Mouse (Mus musculus) thymus, postnatal 0 days (tissue): ENCODE results near the gene Usp34. TPM values are rescaled to one million over a fixed set of nuclear protein-coding genes. Genes with fewer than 3 reads are reported as not detected.
"Not testable (repeated sequence)": the region's sequence is repeated elsewhere in the genome, so short reads cannot be mapped to it uniquely, and the experiment has no call there.

Source experiments
- DNase-seq: peaks from one replicate; pipeline ENCODE4 v3.0.0-alpha.2; 2015; ENCODE audit warnings: low spot score
- polyA plus RNA-seq: library from polyadenylated mRNA; unstranded; fragments of >200 nt; fragmentation: Nextera tagmentation; extraction: Ambion mirVana; gene quantifications from 2 replicates; pipeline ENCODE4 v1.2.1, GENCODE M21; 2015

Usp34 gene
- polyA plus RNA-seq: 22.1 and 22.3 TPM in 2 replicates

DNA sequence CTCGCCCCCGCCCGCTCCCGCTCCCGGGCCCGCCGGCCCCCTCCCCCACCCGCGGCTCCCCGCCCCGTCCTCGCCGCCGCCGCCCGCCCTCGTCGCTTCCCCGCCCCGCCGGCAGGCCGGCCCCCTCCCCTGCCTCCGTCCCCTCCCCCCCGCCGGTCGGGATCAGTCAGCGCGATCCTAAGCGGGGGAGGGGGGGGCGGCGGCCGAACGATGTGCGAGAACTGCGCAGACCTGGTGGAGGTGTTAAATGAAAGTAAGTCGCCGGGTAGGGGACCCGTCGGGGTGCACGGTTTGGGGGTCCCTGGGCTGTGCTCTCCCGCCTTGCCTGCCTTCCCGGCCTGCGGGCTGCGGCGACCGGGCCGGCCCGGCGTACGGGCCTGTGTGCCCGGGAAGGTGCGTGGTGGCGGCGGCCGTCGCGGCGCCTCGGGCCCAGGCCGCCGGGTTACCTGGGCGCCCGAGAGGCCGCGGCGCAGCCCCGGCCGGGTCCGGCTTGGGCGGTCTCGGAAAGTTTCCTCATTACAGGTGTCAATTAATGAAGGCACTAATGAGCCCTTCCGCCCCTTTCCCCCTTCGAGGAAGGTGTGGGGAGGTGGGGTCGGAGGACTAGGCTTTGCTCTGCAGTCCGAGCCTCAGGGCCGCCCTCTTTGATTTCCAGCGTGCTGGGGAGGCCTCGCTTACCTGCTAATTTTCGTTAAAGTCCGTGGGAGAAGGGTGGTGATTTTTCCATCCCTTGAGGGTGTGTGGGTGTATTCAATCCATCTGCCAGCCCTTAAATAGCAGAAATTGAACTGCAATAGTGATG, at the start of gene Usp34:
TSS of gene Usp34 (plus strand) at position 132 of the 802 bp plus-strand sequence.
- peak; percentile 66 for DNase-seq

DNA sequence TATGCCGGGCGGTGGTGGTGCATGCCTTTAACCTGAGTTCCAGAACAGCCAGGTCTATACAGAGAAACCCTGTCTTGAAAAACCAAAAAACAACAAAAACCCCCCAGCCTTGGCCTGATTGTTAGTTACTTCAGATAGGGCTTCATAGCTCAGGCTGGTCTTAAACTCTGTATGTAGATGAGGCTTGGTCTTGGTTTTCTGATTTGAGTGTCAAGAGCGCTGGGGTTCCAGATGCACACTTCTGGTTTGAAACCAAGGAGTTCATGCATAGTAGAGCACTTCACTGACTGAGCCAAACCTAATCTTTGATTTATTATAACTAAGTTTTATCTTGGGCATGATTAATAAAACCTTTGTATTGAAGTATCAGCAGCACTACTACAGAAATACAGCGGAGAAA, 47.6 kb upstream of the Usp34 start:
- DNase-seq: no peak

DNA sequence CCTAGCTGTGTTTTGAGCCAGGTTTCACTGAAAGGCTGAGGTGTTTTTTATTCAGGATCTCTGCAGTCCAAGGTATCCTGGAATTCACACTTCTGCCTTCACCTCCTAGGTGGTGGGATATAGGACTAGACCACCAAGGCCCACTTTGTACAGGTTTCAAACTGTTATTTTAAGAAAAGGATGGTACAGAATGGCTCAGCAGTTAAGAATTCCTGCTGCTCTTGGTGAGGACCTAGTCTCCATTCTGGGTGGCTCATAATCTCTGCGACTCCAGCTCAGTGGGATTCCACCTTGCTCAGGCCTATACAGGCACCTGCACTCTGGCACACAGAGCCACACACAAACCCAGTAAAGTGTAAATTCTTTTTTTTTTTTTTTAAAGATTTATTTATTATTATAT, 47.2 kb upstream of the Usp34 start:
- DNase-seq: no peak

DNA sequence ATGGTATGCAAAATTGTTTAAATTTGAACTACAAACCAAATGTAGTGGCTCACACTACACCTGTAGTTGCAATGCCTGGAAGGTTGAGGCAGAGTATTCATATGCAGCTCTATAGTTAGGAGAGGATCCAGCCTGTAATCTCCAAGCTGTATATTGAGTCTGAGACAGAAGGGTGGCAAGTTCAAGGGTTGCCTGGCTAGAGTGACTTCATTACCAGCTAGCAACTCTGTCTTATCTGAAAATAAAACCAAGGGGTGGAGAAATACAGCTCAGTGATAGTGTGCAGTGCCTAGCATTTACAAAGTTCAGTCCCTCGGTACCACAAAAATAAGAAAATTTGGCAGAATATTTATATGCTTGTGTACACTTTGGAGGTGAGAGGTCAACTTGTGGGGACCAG, 46.5 kb upstream of the Usp34 start:
- DNase-seq: no peak

DNA sequence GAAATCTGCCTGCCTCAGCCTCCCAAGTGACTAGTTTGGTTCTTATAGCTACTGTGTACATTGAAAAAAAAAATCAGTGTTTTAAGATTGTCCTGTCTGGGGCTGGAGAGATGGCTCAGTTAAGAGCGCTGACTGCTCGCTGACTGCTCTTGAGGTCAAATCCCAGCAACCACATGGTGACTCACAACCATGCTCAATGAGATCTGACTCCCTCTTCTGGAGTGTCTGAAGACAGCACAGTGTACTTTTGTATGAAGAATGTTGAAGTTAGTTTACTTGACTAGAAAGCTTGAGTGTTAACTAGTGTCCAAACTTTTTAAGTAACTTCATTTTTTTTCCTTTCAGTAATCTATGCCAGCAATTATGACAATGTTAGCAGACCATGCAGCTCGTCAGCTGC, 45.2 kb upstream of the Usp34 start:
- DNase-seq: peak; percentile 26

DNA sequence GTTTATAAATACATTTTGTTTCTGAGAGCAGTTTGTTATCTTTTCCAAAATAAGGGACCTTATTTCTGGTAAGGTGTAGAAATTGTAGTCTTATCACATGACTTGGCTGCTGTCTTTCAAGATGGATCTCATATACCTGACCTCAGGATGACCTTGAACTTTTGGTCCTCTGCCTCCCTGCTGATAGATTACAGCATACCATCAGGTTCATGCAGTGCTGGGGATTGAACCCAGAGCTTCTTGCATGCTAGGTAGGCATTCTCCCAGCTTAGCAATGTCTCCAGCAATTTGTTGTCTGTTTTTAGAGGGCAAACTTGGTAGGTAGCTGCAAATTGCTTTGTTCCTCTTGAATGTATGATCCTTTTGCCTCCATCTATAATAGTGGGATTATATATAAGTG, 41.7 kb upstream of the Usp34 start:
- DNase-seq: no peak

DNA sequence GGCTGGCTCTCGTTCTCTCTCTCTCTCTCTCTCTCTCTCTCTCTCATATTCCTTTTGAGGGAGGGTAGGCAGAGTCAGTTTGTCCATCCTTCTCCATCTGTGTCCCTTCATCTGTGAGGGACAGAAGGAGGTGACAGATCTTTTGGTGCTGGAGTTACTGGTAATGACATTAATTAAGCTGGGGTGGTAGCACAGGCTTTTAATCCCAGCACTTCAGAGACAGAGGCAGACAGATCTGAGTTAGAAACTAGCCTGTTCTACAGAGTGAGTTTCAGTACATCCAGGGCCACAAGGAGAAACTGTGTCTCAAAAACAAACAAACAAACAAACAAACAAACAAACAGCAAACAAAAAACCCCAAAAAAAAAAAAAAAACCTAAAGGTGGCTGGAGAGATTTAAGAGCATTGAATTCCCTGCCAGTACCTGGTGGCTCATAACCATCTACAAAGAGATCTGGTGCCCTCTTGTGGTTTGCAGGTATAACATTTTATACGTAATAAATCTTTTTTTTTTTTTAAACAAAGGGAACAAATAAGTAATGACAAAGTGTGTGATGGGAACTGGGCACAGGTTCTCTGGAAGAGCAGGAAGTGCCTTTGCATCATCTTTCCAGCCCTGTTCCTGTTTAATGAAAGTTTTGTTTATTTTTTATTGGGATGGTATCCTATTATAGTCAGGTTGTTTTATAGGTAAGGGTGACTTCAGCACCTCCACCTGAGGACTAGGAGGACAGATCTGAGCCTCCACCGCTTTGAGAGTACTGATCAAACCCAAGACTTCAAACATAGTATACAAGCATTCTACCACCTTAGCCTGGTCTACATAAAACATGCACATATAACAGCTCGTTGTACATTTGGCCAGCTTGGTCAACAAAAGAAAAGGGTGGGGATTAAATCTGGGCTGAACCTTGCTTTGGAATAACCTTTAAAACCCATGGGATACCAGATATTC, 34.6 kb upstream of the Usp34 start:
- peak; percentile 63 for DNase-seq

DNA sequence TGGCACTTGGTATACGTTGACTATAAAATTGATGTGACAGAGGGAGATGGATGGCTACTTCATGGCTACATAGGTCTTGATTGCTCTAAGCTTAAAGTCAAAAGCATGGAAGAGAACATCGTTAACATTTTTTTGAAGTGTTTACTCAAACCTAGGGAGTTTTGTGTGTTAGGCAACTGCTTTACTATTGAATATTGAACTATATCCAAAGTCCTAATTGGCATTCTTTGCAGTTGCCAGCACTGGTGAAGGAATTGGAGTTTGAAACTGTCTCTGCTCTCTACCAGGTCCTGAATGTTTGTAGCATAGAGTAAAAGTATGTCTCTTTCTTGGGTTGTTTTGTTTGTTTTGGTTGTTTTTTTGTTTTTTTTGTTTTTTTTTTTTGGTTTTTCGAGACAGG, 30.9 kb upstream of the Usp34 start:
- DNase-seq: no peak

DNA sequence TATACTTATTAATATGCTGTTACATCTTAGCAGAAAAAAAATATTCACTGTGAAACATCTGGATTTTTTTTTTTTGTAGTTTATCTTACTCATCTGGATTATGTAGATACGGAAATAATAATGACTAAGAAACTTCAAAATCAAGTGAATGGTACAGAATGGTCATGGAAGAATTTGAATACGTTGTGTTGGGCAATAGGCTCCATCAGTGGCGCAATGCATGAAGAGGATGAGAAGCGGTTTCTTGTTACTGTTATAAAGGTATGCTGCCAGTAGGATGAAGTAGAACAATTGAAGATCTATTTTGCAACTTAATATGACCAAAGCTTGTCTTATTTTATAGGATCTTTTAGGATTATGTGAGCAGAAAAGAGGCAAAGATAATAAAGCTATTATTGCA, 22.2 kb upstream of the Usp34 start:
- DNase-seq: no peak

DNA sequence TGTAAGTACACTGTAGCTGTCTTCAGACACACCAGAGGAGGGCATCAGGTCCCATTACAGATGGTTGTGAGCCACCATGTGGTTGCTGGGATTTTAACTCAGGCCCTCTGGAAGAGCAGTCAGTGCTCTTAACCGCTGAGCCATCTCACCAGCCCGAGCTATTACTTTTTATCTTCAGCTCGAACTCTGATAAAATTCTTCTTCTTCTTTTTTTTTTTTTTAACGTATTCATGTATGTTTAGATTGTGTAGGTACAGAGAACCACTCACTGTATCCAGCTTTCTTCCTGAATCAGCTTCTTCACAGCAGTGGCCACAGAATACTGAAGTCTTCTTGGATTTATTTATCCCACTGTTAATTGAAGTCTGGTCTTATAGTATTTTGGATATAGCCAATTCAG, 17.8 kb upstream of the Usp34 start:
- not testable (repeated sequence) for DNase-seq

DNA sequence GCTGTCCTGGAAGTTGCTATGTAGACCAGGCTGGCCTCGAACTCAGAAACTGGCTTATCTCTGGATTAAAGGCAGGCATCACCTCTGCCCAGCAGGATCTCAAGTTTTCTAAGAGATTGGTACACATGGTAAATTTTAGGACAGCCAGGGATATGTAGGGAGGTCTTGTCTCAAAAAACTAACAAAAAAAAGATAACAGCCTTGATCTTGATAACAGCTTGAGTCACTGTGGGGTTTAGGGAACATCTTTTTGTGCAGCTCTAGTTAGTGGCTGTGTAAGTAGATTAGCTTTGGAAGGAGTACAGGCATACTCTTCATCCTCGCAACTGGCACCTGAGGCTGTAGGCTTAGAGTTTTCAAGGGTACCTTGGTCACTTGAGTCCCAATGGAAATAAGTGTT, 9.3 kb upstream of the Usp34 start:
- DNase-seq: no peak

DNA sequence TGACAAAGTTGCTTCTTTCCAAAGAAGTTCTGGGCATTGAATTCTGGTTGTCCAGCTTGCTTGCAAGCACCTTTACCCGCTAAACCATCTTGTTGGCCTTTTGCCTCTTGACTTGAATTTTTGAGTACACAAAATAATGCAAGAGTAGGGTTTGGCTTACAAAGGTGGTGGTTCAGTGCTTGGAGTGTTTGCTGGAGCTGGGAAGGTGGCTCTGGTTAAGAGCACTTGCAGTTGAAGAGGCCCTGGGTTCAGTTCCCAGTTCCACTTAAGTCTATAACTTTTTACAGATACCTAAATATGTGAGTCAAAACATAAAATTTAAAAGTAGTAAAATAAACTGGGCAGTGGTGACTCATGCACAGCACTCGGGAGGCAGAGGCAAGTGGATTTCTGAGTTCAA, 8.4 kb upstream of the Usp34 start:
- no peak for DNase-seq

DNA sequence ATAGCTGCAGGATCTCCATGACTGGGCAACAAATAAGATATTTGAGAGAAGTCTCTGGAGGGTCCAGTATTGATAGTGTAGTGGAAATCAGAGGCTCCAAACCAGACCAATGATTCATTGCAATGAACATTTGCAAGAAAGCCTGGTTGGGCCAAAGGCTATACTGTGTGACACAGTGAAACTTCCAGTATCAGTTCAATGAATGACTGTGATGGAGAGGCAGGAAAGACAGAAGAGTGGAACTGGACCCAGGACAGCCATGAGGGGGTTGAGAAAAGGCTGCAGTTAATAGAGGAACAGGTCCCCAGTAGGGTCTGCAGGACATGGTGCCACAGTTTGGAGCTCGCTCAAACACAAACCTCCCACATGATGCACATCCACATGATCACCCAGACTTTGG, 6.8 kb upstream of the Usp34 start:
- no peak for DNase-seq

DNA sequence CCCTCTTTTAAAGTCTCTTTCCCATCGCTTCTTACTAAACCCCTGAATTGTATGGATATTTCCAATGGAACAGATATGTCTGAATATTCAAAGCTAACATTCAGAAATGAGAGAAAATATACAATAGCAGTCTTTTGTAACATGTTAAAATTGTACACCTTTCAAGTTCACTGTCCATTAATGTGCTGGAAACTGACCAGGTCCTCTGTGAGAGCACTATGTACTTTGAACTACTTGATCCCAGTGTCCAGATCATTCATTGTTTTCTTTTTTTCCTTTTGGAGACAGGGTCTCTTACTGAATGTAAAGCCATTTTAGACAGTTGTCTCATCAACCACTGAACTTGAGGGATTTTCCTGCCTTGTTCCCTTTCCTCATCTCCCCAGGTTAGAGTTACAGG, 3.6 kb upstream of the Usp34 start:
- DNase-seq: no peak

DNA sequence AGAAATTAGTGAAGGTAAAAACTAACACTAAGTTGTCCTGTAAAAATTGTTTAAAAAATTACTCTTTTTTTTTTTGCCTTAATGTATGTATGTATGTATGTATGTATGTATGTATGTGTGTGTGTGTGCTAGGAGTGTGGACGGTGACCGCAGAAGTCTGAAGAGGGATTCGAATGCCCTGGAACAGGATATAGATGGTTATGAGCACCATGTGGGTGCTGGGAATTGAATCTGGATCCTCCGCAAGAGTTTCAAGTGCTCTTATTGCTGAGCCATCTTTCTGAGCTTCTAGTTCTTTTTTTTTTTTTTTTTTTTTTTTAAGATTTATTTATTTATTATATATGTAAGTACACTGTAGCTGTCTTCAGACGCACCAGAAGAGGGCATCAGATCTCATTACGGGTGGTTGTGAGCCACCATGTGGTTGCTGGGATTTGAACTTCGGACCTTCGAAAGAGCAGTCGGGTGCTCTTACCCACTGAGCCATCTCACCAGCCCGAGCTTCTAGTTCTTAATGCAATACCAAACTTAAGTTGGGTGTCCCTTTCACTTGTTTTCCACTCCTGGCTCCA, 1.5 kb upstream of the Usp34 start:
- not testable (repeated sequence) for DNase-seq

DNA sequence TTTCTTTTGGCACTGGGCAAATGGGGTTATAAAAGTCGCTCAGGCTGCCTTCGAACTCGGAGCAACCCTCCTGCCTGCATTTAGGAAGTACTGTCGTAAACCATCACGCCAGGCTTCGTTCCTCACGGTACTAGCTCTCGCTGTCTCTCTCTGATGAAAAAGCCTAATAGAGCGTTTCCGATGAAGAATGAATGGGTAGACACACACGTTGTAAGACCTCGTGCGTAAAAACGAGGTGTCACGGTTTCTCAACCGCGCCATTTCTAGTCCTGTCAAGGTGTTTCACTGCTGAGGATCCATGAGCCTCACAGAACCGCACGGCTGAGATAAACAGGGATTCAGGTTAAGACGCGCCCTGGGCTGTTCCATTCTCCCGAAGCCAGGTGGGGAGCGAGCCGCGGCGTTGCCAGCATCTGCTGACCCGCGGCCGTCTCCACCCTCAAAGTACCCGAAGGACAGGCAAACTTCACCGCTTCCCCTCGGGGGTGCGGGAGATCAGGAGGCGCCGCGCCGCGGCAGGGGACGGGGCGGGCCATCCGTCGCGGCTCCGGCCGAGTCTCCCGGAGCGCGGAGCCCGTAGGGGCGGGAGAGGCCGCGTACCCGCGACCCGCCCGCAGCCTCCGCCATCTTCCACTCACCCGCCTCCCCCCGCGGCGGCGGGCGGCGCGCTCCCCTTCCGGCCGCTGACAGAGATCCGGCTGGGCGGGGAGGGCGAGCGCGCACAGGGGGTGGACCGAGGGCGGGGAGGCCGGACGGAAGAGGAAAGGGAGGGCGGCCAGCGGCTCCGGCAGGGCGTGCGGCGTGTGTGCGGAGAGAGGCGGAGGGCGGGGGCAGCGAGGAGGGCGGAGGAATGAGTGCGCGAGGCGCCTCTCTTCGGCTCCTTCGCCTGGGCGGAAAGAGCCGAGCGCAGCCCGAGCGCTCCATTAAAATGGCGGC, 754 bp upstream of the Usp34 start:
- peak; percentile 94 for DNase-seq

DNA sequence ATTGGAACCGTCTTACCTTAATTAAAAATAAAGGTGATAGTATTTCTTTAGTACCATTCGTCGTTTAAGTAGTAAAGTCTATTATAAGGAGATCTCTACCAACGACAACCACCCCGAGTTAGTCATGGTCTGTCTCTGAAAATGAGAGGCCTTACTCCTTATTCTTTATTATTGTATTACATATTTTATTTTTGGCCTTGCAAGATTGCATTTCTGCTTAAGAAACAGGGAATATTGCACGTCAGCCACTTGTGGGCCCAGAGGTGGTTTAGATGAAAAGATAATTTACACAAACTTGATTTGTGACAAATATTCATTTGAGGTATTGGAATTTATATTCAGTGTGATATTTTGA, 848 bp downstream of the Usp34 start:
- DNase-seq: no peak

DNA sequence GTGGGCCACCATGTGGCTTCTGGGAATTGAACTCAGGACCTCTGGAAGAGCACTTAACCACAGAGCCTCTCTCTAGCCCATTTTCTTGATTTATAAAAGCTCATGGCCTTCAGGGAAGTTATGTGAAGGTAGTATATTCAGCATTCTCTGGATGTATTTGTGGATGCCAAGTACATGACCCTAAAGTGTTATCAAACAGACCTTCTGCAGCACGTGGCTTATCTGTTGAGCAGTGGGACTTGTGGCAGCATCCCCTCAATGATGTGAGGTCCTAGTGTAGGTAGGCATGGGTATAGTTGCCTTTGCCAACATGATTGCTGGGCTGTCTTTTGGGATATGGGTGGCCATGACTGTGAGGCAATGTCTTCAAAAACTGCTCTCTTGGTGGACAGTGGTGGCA, 6.8 kb downstream of the Usp34 start:
- no peak for DNase-seq

DNA sequence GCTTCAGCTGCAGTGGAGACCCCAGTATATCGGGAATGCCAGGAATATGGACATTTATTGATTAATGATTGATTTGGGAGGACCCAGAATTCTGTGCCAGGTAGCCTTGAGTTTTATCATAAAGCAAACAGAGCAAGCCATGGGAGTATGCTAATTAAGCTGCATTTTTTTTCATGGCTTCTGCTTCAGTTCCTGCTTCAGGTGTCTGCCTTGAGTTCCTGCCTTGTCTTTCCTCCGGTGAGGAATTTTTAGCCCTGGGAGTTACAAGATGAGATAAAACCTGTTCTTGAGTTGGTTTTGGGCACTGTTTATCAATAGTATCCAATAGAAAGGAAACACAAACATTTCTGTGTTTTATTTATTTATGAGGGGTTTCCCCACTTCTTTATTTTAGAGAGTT, 22.7 kb downstream of the Usp34 start:
- DNase-seq: no peak

DNA sequence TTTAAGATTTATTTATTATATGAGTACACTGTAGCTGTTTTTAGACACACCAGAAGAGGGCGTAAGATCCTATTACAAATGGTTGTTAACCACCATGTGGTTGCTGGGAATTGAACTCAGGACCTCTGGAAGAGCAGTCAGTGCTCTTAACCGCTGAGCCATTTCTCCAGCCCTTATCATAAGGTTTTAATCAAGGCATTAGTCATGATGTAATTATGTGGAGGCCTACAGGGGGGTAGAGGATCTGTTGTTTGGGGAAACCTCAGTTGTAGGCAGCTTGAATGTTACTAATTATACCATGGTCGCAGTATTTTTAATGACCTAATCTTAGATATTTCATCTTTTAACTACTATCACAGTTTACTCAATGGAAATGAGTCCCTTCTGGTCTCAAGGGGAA, 25.4 kb downstream of the Usp34 start:
- no peak for DNase-seq

DNA sequence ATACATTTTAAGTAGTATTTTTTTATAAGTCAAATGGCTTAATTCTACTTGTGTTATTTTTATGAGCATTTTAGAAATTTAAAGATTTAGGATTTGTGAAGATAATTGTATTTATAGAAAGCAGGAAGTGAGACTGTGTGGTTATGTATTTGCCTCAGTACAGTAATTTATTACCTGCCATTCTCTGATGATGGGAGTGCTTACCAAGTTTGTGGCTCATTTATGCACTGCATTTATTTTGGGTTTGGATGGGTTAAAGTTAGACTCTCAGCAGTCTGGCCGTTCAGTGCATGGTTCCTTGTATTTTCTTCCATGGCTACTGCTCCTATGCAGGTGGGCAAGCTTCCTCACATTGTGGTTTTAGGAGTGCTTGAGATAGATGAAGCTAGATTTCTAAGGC, 28.5 kb downstream of the Usp34 start:
- no peak for DNase-seq
